Mouse (Mus musculus) bone marrow, adult 2 months (tissue): Measurements from ENCODE around the gene Ttc7b. TPM values are rescaled to one million over a fixed set of nuclear protein-coding genes. Genes with fewer than 3 reads are reported as not detected.
A peak's percentile ranks its signal among the peaks of the same experiment; 100 is the strongest.

ENCODE experiments used
- H3K27ac ChIP-seq: fragments of 200-500 bp; 2 replicates; pipeline ENCODE4 v1.5.1; 2012; ENCODE audit warnings: low read depth, mild to moderate bottlenecking, control low read depth, inconsistent platforms, low read length; ENCODE audit not compliant: control insufficient read depth, poor library complexity, insufficient read depth
- H3K4me1 ChIP-seq: fragments of 200-500 bp; 2 replicates; pipeline ENCODE4 v1.6.1; 2011; ENCODE audit warnings: low read length; ENCODE audit not compliant: control insufficient read depth, insufficient read depth
- H3K4me3 ChIP-seq: fragments of 200-500 bp; replicated peaks from 2 replicates; pipeline ENCODE3; 2011; ENCODE audit warnings: mild to moderate bottlenecking, low read depth, low read length, control low read depth; ENCODE audit not compliant: control insufficient read depth
- CTCF ChIP-seq: fragments of 200-500 bp; IDR thresholded peaks from 2 replicates; pipeline ENCODE4 v1.5.1; 2011; ENCODE audit warnings: low read length, control low read depth; ENCODE audit not compliant: control insufficient read depth, insufficient read depth
- POLR2A ChIP-seq: fragments of 200-500 bp; IDR thresholded peaks from 2 replicates; pipeline ENCODE4 v1.6.1; 2011; ENCODE audit warnings: low read depth, mild to moderate bottlenecking, control low read depth, low read length, borderline replicate concordance; ENCODE audit not compliant: control insufficient read depth
- WGBS: fragments of 180-500 bp; shearing (Covaris S2); methylation state at CpG from one replicate; pipeline ENCODE4 v1.1.7; 2018; 5-methylcytosine and 5-hydroxymethylcytosine counted together
- polyA plus RNA-seq: library from polyadenylated mRNA; stranded (reverse); fragments of >200 nt; gene quantifications from 2 replicates; pipeline ENCODE4 v1.2.4, GENCODE M21; 2011; ENCODE audit warnings: low replicate concordance; ENCODE audit not compliant: missing spikeins, insufficient read depth, insufficient read length

Ttc7b gene
- polyA plus RNA-seq, 1 experiment = 26.5 TPM

DNA sequence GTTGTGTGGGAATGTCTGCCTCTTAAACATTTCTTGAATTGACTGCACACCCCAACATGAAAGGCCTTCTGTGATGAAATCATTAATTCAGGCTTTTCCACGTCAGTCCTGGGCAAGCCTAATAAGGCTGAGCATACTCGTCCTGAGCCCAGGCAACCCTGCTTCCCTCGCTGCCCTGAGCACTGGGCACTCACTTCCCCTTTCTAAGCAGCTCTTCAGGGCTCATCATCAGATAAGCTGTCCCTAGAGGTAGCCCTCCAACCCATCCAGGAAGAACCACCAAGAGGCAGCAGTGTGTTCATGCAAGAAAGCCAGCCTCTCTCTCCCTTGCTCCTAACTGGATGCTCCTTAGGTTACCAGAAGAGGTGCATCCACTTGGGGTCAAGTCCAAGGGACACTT is 27.9 kb downstream of the Ttc7b start:
- Histone ChIP-seq H3K4me3 (no peak overlapping the region), H3K4me1 (no peaks in the 10 kb centered on the region), H3K27ac (no peak overlapping the region)
- WGBS = 35% methylated on average over 3 of the region's 3 CpGs
- TF ChIP-seq POLR2A (no peak), CTCF (no peak)

DNA sequence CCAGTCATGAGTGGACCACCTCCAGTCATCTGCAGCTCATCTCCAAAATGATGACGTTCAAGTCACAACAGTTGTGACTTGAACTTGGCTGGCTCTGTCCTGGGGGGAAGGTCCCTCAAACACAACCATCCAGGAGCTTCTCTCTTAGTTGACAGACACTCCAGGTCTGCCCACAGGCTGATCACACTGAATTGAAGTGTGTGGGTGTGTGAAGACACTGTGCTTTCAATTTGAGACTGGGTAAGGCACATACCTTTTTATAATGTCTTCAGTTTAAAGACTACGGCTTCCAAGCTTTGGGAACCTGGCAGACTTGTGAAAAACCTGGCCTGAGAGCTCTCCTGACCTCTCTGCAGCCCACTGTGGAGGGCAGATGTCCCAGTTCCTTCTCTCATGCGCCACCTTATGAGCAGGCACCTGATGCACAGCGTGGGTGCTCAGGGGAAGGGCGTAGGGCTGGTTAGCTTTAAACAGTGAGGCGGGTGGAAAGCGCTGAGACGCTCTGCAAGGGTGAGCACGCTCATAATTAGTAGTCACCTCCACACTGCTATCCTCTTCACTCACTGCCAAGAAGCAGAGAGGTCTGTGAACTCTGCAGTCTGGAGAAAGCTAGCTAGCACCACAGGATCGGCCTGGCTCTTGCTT is 28.5 kb downstream of the Ttc7b start:
- Histone ChIP-seq H3K4me3 (no peak overlapping the region), H3K27ac (no peak overlapping the region), H3K4me1 (no peaks in the 10 kb centered on the region; the same call in 1 of the 2 replicates)
- 88% methylated on average over 10 of the region's 10 CpGs for WGBS
- TF ChIP-seq POLR2A = no peak
- TF ChIP-seq CTCF = no peak

DNA sequence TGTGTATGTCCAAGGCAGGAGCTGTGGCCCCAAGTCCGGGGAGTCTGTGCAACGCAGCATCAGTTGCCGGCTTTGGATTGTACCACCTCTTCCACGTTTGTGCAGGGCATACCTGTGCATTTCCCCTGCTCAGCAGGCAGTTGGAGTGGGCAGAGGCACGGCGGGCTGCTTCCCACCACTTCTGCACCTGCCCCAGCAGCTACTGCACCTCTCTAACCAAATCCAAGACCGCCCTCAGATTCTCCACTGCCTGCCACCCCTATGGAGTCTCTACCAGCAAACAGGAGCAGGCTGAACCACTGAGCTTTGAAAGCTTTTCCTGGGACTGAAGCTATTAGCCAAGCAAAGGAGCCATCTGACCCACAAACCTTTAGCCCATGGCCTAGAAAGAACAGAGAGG is 30.8 kb downstream of the Ttc7b start:
- no peak overlapping the region for H3K27ac ChIP-seq
- H3K4me3 ChIP-seq = no peak overlapping the region
- H3K4me1 ChIP-seq = no peaks in the 10 kb centered on the region; the same call in 1 of the 2 replicates
- 86% methylated on average over 7 of the region's 7 CpGs for WGBS
- TF ChIP-seq POLR2A = no peak
- TF ChIP-seq CTCF = no peak

DNA sequence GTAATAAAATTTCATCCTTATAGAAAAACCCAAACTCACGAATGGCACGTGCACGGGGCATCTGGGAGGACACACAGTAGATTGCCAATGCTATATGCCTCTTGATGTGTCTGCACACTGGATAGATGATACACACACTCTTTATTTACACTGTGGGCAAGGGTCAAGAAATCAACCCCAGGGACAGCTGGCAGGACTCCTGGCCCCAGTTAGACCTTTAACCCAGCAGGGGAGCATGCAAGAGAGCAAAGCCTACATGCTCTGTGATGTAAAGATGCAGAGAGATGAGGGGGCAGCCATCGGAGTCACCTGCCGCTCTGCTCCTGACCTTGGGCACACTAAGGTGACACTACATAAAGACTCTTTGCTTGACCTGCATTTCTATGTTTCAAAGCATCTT is 32.3 kb downstream of the Ttc7b start:
- WGBS = 87% methylated on average over 5 of the region's 5 CpGs
- H3K27ac ChIP-seq = no peak overlapping the region
- no peak overlapping the region for H3K4me3 ChIP-seq
- TF ChIP-seq CTCF = no peak
- no peak for TF ChIP-seq POLR2A
- H3K4me1 ChIP-seq = no peaks in the 10 kb centered on the region; the same call in 1 of the 2 replicates

DNA sequence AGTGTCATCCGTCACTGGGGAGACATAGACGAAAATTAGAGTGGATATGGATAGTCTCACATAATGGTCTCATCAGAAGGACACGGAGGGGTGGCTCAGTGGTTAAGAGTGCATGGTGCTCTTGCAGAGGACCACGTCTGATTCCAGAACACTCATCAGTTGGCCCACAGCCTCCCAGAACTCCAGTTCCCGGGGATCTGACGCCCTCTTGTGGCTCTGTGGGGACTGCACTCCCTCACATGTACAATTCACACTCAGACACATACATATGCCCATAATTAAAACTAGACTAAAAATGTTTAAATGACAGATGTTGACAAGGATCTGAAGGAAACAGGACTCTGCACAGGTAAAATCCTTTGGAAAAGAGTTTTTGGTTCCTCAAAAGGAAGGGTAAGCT is 34.4 kb downstream of the Ttc7b start:
- 80% methylated on average over 6 of the region's 6 CpGs for WGBS
- Histone ChIP-seq H3K4me1 (no peaks in the 10 kb centered on the region; the same call in 1 of the 2 replicates), H3K27ac (no peak overlapping the region), H3K4me3 (no peak overlapping the region)
- TF ChIP-seq POLR2A (no peak), CTCF (peak; percentile 34)

DNA sequence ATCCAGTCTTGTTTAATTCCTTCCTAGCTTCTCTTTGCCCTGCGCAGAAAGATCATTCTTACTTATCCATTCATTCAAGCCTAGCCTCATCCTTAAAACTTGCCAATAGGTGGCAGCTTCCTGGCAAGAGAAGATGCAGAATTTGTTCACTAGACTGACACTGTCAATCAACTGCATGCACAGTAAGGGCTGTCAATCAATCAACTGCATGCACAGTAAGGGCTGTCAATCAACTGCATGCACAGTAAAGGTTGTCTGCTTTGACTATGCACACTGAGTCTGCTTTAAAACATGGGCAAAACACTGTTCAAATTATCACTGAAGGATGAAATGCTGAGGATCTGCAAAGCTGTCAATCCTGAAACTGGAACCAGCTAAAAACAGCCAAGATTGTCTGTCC is 37.6 kb downstream of the Ttc7b start:
- WGBS = 91% methylated on average over 1 of the region's 1 CpGs
- H3K4me3 ChIP-seq = no peak overlapping the region
- no peak for TF ChIP-seq POLR2A
- no peak for TF ChIP-seq CTCF
- H3K27ac ChIP-seq = no peak overlapping the region
- no peaks in the 10 kb centered on the region; the same call in 1 of the 2 replicates for H3K4me1 ChIP-seq

DNA sequence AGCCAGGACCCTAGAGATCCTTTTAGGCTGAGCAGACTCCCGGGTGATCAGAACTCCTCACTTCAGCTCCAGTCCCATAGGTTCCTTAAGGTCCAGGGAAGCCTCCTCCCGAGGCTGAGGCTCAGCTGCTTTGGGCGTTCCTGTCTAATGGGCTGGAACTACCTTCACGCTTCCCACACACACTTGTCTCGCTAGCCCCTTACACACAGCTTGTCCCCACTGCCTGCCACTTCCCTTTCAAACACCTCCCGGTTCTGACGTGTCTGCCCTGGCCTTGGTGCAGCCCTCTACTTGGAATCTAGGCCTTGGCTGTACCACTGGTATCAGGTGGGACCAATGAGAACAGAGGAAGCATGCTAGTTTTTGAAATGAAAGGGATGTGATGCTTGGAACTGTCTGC is 38.4 kb downstream of the Ttc7b start:
- H3K4me3 ChIP-seq = no peak overlapping the region
- H3K27ac ChIP-seq = no peak overlapping the region
- peaks cover 2% of the 10 kb centered on the region; the same call in 1 of the 2 replicates for H3K4me1 ChIP-seq
- TF ChIP-seq CTCF (no peak), POLR2A (no peak)
- WGBS = 68% methylated on average over 7 of the region's 7 CpGs

DNA sequence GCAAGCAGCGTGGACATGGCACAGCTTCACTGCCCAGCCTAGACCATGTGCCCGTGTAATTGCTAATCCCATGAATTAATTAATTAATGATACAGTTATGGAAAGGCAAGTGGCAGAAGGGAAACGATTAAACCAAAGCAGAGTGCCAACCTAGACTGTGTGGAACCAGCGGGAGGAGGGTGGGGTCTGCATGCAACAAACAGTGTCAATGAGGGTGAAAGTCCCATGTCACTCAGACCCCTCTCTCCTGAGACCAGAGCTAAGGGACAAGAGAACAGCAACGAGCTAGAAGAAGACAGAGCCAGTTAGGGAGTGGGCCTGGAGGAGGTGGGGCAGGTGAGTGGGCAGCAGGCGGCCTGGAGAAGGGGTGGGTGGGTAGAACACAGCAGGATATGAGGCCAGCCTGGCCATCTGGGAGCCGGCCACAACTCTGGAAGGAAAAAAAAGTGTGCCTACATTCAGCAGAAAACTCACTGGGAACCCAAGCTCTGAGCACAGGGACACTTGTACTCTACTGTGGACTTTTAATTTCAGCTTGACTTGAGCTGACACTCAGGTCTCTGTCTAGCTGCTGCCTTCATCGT is 39.1 kb downstream of the Ttc7b start:
- no peak for TF ChIP-seq POLR2A
- no peak for TF ChIP-seq CTCF
- H3K27ac ChIP-seq = no peak overlapping the region
- H3K4me1 ChIP-seq = peaks cover 2% of the 10 kb centered on the region; the same call in 1 of the 2 replicates
- WGBS = 71% methylated on average over 8 of the region's 8 CpGs
- H3K4me3 ChIP-seq = no peak overlapping the region
